Mouse (Mus musculus) small intestine, adult 2 months (tissue): ENCODE data around the gene Dock6.

Experiments
- CTCF ChIP-seq: fragments of 200-500 bp; IDR thresholded peaks from 2 replicates; pipeline ENCODE4 v1.5.1; 2012; ENCODE audit warnings: low read depth, mild to moderate bottlenecking, control low read depth, inconsistent platforms, low read length, moderate library complexity, mixed read lengths; ENCODE audit not compliant: insufficient replicate concordance, insufficient read length; ENCODE audit errors: extremely low read depth
- POLR2A ChIP-seq: fragments of 200-500 bp; IDR thresholded peaks from 2 replicates; pipeline ENCODE4 v1.6.1; 2012; ENCODE audit warnings: low read depth, mild to moderate bottlenecking, control low read depth, inconsistent platforms, low read length, moderate library complexity

DNA sequence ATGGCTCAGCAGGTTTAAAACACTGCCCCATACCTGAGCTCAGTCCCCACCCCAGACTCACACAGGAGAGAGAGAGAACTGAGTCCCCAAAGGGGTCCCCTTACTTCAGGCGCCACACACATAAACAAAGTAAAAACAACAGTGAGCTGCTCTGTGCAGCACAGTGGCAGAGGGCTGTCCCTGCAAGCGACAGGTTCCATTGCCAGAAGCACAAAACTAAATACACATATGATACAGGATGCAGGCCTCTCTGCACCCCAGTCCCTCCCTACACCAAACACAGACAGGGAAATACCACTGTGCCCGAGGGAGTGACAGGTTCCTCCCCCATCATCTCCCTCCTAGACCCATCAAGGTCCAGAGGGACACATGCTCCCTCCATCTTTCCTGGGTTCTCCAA, 5.0 kb downstream of the Dock6 start:
- no peak for TF ChIP-seq CTCF
- TF ChIP-seq POLR2A, result no peak
